Mouse (Mus musculus): ENCODE measurements around the gene Dnah14. TPM values are rescaled to one million over a fixed set of nuclear protein-coding genes. Genes with fewer than 3 reads are reported as not detected.

The Dnah14 gene
- 0.03 and 0.04 TPM in 2 replicates for polyA plus RNA-seq (2012; rRNA removed)

GRCm38 (mm10) chr1:181576322-181576721 lies at the start of gene Dnah14:
TSS of gene Dnah14 (plus strand) at chr1:181576559.

GRCm38 (mm10) chr1:181842781-181843180 lies 266.4 kb downstream of the Dnah14 start, which contains the start of gene Lbr:
TSS of gene Lbr (minus strand) at chr1:181843046.

Other genes with a start within 250 kb of the Dnah14 start
- gene Cnih3, start 223.9 kb upstream of the Dnah14 start, polyA plus RNA-seq (2012; rRNA removed), result 0.01 and 0.02 TPM in 2 replicates
- gene Ccdc121, start 65.1 kb upstream of the Dnah14 start, polyA plus RNA-seq (2012; rRNA removed), result not detected in 2 replicates

All from liver, embryonic 18 days (tissue).